Mouse (Mus musculus) liver, embryonic 14.5 days (tissue): Measurements from ENCODE around the gene Fam71b.

Experiments
- CTCF ChIP-seq: IDR thresholded peaks from 2 replicates; pipeline ENCODE4 v1.5.1; 2016; ENCODE audit warnings: antibody characterized with exemption, low read depth, control low read depth
- EP300 ChIP-seq: IDR thresholded peaks from 2 replicates; pipeline ENCODE4 v1.6.1; 2016; ENCODE audit warnings: antibody characterized with exemption, low read depth

GRCm38 (mm10) chr11:46377819-46378782 is 18.3 kb upstream of the Fam71b start:
- TF ChIP-seq CTCF = no peak
- TF ChIP-seq EP300 = peak; percentile 73
